Mouse (Mus musculus): ENCODE data around the gene Pcif1. TPM values are rescaled to one million over a fixed set of nuclear protein-coding genes. Genes with fewer than 3 reads are reported as not detected.

The Pcif1 gene
- polyA plus RNA-seq, 2 experiments from 2014 or later = 106 to 115 TPM

DNA sequence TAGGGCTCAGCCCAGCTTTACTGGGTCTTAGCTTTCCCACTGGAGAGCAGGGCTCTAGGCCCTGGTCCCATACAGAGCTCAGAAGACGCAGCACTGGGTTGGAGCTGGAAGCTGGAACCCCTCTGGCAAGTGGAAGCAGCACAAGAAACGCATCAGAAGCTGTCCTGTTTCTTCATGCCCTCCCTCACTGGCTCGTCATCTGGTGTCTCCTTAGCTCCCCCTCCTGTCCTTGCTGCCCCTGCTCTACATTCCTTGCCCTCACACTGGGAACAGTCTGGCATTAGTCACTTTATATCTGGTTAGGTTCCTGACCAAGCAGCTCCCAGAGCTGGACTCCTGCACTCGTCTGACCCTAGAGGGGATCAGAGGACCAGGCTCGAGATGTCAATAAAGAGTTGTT, 14.9 kb downstream of the Pcif1 start:
- no peak for ATAC-seq

DNA sequence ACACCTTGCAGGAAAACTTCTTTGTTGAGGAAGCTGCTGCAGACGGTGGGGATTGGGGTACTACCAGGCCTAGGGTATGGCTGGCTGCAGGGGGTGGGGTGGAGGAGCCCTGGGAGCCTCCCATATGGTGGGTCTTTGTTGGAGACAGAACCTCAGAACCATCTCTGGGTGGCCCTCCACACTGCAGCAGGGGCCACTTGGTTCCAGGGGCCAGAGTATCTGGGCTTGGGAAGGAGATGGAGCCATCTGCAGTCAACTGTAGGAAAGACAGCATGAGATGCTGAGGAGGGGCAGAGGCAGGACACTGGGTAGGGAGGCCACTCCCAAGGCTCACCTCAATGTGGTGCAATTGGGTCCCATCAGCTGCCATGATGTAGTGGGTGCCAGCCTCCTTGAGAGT, 15.5 kb downstream of the Pcif1 start:
- ATAC-seq = no peak

DNA sequence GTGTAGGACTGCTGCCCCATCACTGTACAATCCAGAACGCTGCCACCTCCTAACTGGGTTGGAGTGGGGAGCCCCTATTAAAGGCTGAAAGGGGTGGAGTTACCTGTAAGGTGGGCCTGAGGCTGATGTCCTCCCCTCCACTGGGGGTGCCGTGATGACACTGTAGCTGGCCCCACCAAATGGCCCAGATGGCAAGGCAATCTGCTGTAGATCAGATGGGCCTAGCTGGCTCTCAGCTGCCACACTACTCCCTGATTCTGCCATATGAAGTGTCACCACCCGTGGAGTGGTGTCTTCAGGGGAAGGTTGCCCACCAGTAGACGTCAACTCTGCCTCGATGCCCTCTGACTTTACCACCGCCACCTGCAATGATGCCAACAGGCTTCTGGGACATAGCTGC, 16.8 kb downstream of the Pcif1 start:
- ATAC-seq = no peak

DNA sequence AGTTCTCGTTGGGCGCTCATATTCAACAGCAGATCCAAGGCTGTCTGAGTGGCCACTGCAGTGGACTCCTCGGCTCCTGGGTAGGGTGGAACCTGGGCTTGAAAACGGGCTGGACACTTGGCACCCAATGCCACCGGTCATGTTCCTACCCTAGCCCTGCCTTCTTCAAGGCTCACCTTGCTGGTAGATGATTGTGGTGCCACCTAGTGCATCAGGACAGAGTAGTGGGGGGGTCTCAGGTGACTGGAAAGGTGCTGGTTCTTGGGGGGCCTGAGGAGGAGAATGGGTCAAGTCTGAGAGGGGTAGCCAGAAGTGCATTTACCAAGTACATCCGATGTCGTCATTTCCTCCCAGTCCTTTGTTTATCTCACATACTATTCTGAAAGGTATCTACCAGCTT, 18.9 kb downstream of the Pcif1 start:
- no peak for ATAC-seq

DNA sequence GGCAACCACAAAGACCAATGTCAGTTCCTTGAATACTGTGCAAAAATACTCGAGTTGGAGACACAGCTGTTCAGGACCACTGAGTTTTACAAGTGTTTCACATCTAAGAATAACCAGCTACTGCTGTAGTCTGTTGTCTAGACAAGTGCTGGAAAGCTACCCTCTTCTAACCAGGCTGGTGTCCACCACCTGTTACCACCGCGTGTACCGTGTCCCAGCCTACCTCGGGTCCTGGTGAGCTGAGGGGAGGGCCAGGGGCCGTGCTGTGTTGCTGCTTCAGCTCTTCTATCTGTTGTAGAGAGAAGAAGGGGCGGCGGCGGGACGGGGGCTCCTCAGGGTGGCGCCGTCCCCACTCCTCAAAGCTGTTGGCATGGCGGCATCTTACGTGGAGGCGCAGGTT, 19.9 kb downstream of the Pcif1 start:
- no peak for ATAC-seq

DNA sequence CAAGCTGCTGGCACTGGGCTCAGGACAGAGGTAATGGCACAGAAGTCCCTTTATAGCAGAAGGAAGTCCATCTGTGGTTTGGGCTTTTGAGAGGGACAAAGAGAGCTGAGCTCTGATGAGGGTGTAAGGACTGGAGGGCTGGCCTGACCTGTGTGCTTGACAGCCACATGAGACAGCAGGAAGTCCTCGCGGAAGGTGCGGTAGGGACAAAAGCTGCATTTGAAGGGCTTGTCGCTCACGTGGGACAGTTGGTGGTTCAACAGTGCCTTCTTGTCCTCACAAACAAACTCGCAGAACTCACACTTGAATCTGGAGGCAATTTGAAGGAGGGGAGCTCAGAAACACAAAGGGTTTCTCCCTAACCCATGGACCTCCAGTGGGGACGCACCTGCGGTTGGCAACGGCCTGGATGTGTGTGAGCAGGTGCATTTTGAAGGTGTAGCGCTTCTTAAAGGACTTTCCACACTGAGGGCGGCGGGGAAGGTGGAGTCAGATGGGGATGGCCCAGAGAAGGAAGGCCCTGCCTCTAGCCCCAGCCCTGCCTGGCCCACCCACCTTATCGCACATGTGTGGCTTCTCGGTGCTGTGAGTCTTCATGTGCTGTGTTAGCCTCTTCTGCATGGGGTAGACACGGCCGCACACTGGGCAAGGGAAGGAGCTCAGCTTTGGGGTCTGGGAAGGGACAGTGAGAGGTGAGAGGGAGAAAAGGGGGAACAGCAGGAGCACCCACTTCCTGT, 20.8 kb downstream of the Pcif1 start:
- ATAC-seq = peak; percentile 40

DNA sequence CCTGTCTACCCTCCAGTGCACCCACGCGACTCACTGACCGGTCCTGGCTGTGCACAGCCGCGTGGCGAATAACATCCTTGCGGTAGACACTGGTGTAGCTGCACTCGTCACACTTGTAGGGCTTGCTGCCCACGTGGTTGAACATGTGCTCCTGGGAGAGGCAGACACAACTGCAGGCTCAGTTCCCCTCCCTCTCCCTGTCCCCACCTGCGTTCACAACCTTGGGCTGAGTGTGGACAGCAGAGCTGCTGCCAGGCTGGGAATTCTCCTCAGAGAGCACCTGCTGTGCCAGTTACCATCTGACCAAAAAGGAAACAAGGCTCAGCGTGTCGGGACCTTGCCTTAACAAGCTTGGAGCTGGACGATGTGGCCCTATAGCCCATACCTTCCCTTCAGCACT, 22.3 kb downstream of the Pcif1 start:
- no peak for ATAC-seq

DNA sequence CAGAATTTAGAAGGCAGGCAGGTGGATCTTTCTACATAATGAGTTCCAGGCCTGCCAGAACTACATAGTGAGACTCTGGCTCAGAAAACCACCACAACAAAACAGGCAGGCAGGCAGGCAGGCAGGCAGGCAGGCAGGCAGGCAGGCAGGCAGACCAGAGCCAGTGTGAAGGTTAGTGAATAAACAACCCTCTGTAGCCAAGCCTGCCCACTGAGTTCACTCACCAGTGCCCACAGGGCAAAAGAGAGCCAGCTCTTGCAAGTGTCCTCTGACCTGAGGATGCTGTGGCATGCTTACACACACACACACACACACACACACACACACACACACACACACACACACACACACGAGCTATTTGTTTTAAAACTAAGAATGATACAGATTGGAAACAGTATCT, 24.4 kb downstream of the Pcif1 start:
- no peak for ATAC-seq

DNA sequence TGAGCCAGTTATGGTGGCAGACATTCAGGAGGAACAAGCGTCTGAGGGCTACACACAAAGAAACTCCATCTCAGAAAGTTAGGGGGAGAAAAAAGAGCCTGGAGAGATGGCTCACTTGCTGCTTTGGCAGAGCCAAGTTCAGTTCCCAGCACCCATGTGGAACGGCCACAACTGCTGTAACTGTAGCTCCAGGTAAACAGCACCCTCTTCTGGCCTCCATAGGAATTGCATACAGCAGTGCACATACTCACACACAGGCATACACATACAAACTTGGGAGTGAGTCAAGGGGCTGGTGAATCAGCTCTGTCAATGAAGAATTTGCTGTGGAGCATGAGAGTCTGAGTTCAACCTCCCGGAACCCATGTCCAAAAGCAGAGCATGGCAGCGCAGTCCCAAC, 27.0 kb downstream of the Pcif1 start:
- no peak for ATAC-seq

DNA sequence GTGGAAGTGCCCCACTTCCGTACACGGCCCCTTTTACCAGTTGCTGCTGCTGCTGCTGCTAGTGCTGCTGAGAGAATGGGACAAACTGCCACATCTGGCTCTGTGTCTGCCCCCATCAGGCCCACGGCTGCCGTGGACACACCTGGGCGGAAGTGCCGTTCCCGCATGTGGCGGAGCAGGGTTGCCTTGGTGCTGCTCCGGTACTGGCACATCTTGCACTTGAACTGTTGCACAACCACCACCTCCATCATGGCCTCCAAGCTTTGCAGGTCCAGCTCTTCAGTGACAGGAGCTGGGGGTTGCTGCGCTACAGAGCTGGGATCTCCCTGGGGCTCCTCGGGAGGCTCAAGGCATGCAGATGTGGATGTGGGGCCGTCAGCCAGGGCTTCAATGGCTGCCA, 28.4 kb downstream of the Pcif1 start:
- ATAC-seq = no peak

DNA sequence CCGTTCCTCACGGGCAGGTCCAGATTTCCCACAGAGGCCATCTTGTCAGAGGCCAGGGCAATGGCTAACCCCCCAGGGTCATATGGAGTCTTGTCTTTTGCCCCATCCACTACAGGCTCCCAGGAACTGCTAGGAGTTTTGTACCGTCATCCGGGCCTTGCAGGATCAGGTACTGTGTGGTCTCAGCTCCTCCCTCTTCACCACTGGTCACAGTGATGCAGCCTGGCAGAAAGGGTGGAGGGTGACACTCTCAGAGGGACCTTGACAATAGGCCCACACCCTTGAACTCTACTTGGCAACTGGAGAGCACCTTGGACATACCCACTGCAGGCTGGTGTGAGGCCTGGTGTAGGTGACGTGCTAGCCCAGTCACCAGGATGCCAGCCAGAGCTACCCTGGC, 28.9 kb downstream of the Pcif1 start:
- no peak for ATAC-seq

DNA sequence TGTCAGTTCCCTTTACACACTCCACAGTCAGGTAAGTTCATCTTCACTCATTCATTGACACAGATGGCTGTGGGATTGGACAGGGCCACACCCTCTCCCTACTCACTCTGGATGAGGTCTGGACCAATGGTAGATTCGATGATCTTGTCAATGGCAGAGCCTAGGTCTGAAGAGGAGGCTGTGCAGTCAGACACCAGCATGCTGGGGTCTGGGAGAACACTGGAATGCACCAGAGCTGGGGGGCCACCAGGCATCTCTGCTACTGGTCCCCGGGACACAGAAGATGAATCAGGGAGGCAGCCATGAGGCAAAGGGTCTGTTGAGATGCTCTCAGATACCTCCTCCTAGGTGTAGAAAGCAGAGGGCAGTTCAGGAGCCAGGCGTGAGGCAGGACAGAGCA, 30.0 kb downstream of the Pcif1 start:
- no peak for ATAC-seq

DNA sequence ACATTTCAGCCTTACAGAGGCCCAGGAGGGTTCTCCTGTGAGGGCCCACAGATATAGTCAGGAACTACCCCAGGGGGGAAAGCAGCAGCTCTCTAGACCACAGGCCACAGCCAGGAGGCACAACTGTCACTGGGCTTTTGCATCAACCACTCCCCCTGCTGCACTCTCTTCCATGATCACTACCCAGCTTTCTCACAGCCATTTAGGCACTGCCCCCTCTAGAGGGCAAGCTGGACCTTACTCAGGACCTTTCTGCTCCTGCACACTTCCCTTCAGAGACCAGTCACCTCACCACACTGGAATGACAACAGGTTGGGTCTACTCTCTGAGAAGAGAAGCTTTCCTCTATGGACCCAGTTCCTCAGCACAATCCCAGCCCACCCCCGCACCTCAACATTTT, 30.4 kb downstream of the Pcif1 start:
- no peak for ATAC-seq

DNA sequence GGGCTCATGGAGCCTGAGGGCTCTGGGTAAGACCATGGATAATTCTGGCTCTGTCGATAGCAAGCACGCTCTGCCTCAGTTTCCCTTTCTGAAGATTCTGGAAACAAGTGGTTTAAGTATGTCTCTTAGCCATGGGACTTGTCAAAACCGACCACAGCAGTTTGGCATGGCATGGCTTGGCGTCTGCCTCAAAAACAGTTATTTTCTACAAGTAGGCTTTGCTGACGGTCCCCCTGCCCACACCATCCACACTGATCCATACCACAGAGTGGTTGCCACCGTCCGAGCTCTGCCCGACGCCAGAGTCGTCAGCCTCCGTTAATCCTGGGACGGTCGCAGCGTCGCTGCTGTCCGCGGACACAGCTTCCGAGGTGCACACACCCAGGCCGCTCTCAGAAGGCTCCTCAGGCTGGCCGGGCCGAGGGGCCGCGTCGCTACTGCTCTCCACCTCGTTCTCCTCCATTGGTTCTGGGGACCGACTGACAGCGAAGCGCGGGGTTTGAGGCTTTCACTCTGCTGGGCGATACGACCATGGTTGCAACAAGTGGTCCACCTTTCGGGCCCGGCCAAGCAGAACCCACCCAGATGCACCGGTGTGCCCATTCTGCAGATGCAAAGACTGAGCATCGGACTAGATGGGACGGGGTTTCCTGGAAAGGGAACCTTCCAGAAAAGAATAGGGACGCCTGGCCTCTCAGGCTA, 31.4 kb downstream of the Pcif1 start:
- no peak for ATAC-seq

DNA sequence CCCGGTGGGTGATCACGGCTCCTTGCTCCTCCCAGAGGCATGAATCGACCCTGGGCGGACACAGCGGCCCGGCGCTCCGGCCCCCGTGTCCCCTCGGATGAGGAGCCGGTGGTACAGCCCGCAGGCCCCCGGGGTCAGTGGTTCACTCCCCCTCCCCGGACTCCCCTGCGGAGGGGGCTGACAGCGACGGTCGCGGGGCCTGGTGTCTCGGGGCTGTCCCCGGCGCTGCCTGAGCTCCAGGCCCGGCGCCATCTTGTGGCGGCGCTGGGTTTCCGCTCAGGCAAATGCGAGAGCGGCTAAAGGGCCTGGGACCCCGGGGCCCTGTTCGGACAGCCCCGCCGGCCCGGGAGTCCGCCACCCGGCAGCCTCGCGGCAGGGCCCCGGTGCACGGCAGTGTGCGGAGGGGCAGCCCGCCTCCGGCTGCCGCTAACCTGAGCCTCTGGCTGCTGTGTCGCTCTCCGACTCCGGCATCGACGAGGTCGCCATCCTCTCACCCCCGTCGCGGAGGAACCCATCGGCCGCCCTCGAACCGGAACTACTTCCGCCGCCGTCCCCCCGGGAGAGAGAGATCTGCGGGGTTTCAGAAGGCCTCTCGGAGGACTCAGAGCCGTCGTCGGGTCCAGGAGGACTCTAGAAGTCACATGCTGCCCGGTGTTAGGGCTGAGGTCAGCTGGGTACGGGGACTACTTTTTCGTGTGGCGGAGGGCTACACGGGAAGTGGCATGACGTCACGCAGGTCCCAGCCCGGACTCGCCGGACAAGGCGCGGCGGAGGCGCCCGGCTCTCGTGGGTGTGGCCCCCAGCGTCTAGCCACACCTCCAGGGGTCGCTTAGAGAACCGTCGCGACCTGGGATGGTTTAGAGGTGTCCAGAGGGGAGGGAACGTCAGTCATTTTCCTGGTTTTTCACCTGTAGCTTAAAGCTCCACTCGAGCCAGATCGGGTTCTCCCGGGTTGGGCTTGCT, 32.3 kb downstream of the Pcif1 start, which contains the start of gene Zfp335:
Gene Zfp335 (minus strand): TSS at position 672 of the 963 bp plus-strand sequence.
- peak; percentile 59 for ATAC-seq

DNA sequence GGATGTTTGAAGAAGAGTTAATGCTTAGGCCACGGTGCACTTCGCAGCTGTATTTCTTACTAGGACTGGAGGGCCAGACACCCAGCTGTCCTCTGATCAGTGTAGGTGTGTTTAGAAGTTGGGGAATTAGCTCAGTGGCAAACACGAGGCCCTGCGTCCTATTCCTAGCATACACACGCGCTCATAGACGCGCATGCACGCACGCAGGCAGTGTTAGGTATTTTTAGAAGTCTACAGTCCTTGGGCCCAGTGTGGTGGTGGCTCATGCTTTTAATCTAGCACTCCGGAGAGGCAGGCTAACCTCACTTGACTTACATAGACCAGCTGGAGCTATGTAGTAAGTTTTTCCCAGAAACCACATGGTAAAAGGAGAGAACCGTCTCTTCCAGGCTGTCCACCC, 33.0 kb downstream of the Pcif1 start:
- peak; percentile 48 for ATAC-seq

DNA sequence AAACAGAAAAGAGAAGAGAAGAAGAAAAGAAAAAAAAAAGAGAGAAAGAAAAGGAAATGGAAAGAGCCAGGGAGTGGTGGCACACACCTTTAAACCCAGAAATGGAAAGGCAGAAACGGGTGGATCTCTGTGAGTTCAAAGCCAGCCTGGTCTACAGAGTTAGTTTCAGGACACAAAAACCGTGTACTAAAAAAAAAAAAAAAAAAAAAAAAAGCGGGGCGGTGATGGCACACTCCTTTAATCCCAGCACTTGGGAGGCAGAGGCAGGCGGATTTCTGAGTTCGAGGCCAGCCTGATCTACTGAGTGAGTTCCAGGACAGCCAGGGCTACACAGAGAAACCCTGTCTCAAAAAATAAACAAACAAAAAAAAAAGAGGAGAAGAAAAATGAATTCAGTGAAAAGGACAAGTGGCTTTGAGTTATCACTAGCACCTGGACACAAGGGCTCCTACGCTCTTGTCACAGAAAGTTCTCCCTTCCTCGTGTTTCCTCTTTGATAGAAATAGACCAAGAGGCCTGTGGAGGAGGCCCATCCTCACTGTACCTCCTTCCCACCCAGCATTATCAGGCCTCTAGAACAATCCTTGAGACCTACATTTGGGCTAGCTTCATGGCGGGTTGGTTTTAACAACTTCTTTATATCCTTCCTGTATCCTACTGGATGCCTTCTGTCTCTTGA, 33.8 kb downstream of the Pcif1 start:
- no peak for ATAC-seq

DNA sequence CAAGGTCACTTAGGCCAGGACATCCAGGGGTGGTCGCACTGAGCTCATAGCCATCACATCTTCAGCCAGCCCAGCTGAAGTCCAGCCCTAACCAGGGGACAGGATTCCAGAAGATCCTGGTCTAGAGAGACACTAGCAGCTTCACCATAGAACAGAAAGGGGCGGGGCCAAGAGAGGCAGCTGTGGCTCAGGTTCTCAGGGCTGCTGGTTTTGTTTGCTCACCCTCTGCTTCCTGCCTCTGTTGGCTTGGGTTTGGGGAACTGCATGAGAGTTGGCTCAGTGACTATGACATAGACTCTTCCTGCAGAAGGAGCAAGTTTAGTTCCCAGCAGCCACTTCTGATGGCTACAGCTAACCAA, 34.3 kb downstream of the Pcif1 start:
- ATAC-seq = peak; percentile 69

DNA sequence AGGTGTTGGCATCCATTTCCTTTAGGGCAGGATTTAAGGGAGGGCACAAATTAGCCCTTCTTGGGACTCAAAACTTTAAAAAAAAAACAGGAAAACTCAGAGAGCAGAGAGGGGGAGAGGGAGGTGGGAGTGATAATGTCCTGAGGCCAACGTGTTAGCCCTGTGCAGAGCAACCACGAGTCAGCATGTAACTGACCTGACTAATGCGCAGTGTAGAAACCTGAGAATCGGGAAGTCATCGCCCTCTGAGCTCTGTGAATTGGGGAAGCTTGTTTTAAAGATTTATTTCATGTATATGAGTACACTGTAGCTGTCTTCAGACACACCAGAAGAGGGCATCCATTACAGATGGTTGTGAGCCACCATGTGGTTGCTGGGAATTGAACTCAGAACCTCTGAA, 37.7 kb downstream of the Pcif1 start:
- no peak for ATAC-seq

DNA sequence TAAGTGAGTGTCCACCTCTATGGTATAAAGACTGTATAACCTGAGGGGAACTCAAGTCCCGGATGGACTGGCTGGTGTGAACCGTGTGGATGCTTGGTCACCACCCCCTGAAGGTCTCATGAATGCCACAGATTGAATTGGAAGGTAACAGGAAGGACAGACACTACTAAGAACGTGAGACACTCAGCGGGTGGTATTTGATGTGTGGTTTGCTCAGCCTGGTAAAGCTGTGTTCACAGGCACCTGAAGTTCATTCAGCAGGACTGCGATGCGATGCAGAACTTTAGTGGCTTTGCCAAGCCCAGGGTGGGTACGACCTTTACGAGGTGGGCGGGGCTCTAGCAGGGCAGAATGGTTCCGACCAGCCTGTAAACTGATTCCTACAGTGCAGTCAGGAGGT, 38.3 kb downstream of the Pcif1 start:
- ATAC-seq = no peak

DNA sequence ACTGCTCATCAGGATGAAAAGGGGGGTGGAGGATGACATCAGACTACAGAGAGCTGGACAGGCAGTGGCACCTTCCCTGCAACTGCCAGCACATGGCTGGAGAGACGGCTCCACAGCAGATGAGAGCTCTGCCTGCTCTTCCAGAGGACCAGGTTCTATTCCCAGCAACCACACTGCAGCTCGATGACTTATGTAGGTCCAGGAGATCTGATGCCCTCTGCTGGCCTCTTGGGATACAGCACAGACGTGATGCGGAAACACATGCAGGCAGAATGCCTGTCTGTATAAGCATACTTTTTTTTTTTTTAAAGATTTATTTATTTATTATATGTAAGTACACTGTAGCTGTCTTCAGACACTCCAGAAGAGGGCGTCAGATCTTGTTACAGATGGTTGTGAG, 39.2 kb downstream of the Pcif1 start:
- no peak for ATAC-seq

DNA sequence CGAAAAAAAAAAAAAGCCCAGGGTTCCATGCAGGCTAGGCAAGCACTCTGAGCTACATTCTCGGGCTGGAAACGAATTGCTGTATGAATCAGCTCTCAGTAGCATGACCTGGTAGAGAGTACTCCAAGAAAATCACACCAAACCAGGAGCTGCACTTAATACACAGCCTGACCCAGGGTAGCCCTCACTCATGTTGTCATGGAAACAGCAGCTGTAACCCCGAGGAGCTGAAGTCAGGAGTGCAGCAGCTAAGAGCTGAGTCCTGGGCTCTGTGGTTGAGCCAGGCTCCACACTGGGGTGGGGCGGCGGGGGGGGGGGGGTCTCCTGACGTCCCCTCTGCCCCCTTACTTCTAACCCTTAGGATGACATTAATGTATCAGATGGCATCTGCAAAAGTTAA, 42.9 kb downstream of the Pcif1 start:
- no peak for ATAC-seq

DNA sequence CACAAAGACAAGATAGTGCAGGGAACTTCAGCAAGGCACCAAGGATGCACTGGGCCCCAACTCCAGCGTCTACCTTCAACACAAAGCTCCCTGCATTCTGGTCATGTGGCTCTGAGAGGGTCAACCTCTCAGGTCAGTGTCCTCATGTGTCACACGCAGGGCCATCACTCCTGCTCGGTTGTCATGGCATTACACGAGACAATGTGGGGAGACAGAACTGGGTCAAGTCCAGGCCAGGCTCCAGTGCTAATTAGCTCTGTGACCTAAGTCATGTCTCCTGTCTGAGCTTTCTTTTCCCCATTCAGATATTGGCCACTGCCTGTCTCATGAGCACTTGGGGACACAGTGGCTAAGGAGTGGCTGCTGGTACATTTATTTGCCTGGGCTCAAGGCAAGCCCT, 44.2 kb downstream of the Pcif1 start:
- ATAC-seq = no peak

All from CD4-positive, CD25-positive, alpha-beta regulatory T cell, adult 4 months (primary cell).